Mouse (Mus musculus): ENCODE results near the gene Tctex1d1. TPM values are rescaled to one million over a fixed set of nuclear protein-coding genes. Genes with fewer than 3 reads are reported as not detected.

The Tctex1d1 gene
- polyA plus RNA-seq (2015; fragmentation: Nextera tagmentation; extraction: Ambion mirVana) = 0.95 and 1.0 TPM in 2 replicates

DNA sequence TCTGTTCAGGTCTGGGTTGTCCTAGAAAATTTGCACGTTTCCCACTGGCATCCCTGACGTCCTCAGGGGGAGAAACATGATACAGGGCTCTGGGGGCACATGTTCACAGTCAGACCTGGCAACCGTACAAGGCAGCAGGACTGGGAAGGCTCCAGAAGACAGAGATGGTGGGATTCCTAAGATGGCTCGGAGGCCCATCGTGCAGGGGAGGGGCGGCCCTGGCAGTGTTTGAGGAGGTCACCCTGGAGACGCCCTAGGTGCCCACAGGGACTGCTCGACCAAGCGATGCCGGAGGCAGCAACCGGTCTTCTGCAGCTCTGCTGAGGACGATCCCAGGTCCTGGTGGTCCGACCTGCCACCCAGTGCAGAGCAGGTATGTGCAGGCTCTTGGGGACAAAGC is at the start of gene Tctex1d1:
Gene Tctex1d1, plus strand, starts transcription at position 167 of the 400 bp plus-strand sequence.
- no peak within 1 kb of the TSS for H3K27ac ChIP-seq (ENCODE audit: low read length)
- peak within 1 kb of the TSS; percentile 42; the same call in 1 of the 2 replicates for H3K9ac ChIP-seq (ENCODE audit: low read depth, low read length)
- WGBS = 4% methylated on average over 13 of the region's 13 CpGs
- H3K4me1 ChIP-seq (ENCODE audit: control insufficient read depth, insufficient read depth, low read length) = peaks cover 4% of the 10 kb centered on the region; the same call in 1 of the 2 replicates
- peak within 1 kb of the TSS; percentile 33 for H3K4me3 ChIP-seq (ENCODE audit: low read length)
- ATAC-seq = peak; percentile 42
- H3K9me3 ChIP-seq (ENCODE audit: control insufficient read depth, low read length) = no peaks in the 10 kb centered on the region
- H3K27me3 ChIP-seq (replicated peaks; ENCODE audit: control insufficient read depth, insufficient read depth, low read length) = peaks cover 6% of the 10 kb centered on the region; the same call in 1 of the 2 replicates
- H3K36me3 ChIP-seq (ENCODE audit: control insufficient read depth, insufficient read depth, low read length) = no peaks in the 10 kb centered on the region
- H3K4me2 ChIP-seq (ENCODE audit: low read depth, low read length) = peak within 1 kb of the TSS; percentile 54

DNA sequence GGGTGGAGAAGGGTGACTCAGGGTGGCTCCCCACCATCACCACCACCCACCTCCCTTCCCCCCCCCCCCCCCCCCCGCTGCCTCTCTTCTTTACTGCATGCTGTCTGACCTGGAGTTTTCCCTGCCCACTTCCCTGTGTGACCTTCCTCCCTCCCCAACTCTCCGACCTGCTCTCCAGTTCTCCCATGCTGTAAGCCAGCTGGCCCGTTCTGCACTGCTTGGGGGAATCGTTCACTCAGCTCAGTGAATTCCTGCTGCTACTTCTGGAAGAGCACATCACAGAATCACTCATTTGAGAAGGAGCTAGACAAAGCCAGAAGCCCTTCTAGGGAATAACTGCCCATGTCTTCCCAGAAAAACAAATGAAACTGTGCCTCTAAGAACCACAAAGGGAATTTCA is 48.9 kb upstream of the Tctex1d1 start:
- Histone ChIP-seq H3K9ac (ENCODE audit: low read depth, low read length) (no peak overlapping the region), H3K4me3 (ENCODE audit: low read length) (no peak overlapping the region), H3K4me1 (ENCODE audit: control insufficient read depth, insufficient read depth, low read length) (no peaks in the 10 kb centered on the region), H3K27ac (ENCODE audit: low read length) (no peak overlapping the region), H3K27me3 (replicated peaks; ENCODE audit: control insufficient read depth, insufficient read depth, low read length) (no peaks in the 10 kb centered on the region), H3K9me3 (ENCODE audit: control insufficient read depth, low read length) (no peaks in the 10 kb centered on the region), H3K36me3 (ENCODE audit: control insufficient read depth, insufficient read depth, low read length) (no peaks in the 10 kb centered on the region), H3K4me2 (ENCODE audit: low read depth, low read length) (no peak overlapping the region)
- 40% methylated on average over 3 of the region's 4 CpGs for WGBS
- no peak for ATAC-seq

DNA sequence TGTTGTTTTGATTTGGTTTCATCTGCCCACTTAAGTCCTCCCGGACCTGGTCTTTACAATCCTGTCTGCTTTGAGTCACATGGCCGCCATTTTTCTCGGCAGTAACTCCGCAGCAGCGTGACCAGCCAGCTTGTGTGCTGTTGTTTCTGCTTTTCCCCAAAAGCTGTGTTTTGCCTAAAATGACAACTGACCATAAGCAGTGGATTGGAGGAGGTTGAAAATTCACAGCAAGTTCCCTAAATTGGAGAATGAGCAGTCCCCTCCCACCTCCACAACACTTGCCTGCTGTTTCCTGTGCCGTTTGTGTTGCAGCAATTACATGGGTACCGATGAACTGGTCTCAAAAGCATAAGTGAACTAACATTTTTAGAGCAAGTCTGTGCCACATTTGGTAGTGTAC is 47.7 kb upstream of the Tctex1d1 start:
- no peak overlapping the region for H3K27ac ChIP-seq (ENCODE audit: low read length)
- no peak overlapping the region for H3K9ac ChIP-seq (ENCODE audit: low read depth, low read length)
- no peak overlapping the region for H3K4me3 ChIP-seq (ENCODE audit: low read length)
- H3K36me3 ChIP-seq (ENCODE audit: control insufficient read depth, insufficient read depth, low read length) = no peaks in the 10 kb centered on the region
- H3K4me1 ChIP-seq (ENCODE audit: control insufficient read depth, insufficient read depth, low read length) = no peaks in the 10 kb centered on the region
- no peaks in the 10 kb centered on the region for H3K9me3 ChIP-seq (ENCODE audit: control insufficient read depth, low read length)
- WGBS = 73% methylated on average over 7 of the region's 7 CpGs
- no peaks in the 10 kb centered on the region for H3K27me3 ChIP-seq (replicated peaks; ENCODE audit: control insufficient read depth, insufficient read depth, low read length)
- H3K4me2 ChIP-seq (ENCODE audit: low read depth, low read length) = no peak overlapping the region
- ATAC-seq = no peak

DNA sequence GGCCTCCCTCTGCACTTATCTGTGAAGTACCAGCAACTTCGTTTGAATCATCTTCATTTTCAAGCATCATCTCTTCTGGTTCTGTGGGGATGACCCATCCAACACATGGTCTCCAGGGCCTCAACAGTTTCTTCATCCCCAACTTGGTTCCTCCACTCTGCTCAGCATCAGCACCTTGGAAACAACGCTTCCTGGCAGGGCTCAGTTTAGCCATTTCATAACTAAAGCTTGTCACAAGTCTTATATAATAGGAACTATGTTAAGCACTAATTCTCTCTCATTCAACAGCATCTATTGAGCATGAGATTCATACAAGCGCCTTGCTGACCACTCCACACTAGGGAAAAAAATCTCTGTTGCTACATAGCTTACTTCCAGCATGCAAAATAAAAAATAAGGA is 38.1 kb upstream of the Tctex1d1 start:
- WGBS = 80% methylated on average over 3 of the region's 3 CpGs
- Histone ChIP-seq H3K4me2 (ENCODE audit: low read depth, low read length) (no peak overlapping the region), H3K4me1 (ENCODE audit: control insufficient read depth, insufficient read depth, low read length) (no peaks in the 10 kb centered on the region), H3K36me3 (ENCODE audit: control insufficient read depth, insufficient read depth, low read length) (no peaks in the 10 kb centered on the region), H3K9me3 (ENCODE audit: control insufficient read depth, low read length) (no peaks in the 10 kb centered on the region), H3K4me3 (ENCODE audit: low read length) (no peak overlapping the region), H3K9ac (ENCODE audit: low read depth, low read length) (no peak overlapping the region), H3K27me3 (replicated peaks; ENCODE audit: control insufficient read depth, insufficient read depth, low read length) (no peaks in the 10 kb centered on the region), H3K27ac (ENCODE audit: low read length) (no peak overlapping the region)
- ATAC-seq = no peak

DNA sequence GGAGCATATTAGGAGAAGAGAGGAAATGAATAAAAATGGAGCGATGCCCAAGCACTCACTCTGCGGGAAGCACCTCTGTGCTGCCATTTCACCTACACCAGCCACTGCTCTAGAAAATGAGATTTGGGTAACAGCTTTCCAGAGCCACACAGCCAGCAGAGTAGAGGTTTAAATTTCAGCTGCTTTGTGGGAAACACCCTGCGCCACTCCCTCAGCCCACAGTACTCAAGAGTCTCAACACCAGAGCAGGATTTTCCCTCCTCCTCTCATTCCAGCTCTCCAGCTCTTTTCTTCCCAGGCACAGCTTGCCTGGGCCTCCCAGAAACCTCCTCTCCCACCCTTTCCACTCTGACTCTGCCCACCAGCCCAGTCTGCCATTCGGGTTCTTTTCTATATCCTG is 37.7 kb upstream of the Tctex1d1 start:
- Histone ChIP-seq H3K9me3 (ENCODE audit: control insufficient read depth, low read length) (no peaks in the 10 kb centered on the region), H3K4me2 (ENCODE audit: low read depth, low read length) (no peak overlapping the region), H3K36me3 (ENCODE audit: control insufficient read depth, insufficient read depth, low read length) (no peaks in the 10 kb centered on the region), H3K4me1 (ENCODE audit: control insufficient read depth, insufficient read depth, low read length) (no peaks in the 10 kb centered on the region), H3K27ac (ENCODE audit: low read length) (no peak overlapping the region), H3K27me3 (replicated peaks; ENCODE audit: control insufficient read depth, insufficient read depth, low read length) (no peaks in the 10 kb centered on the region), H3K9ac (ENCODE audit: low read depth, low read length) (no peak overlapping the region), H3K4me3 (ENCODE audit: low read length) (no peak overlapping the region)
- ATAC-seq = no peak
- 89% methylated on average over 4 of the region's 4 CpGs for WGBS

DNA sequence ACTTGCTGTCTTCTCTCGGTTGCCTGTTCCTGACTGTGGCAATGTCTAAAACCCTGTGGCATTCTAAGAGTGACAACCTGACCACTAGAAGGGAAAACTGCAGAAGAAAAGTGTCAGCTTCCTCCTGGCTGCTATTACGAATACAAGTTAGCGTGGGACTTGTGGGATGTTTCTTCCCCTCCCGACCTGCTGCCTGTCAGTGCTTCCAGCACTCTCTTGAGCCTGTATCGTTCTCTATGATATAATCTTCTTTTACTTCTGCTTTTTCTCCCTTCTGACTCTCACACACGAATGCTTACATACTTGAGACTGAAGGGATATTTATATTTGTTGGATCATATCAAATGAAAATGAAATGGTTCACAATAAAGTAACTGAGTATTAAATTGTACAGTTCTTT is 34.1 kb upstream of the Tctex1d1 start:
- Histone ChIP-seq H3K9ac (ENCODE audit: low read depth, low read length) (no peak overlapping the region), H3K27me3 (replicated peaks; ENCODE audit: control insufficient read depth, insufficient read depth, low read length) (no peaks in the 10 kb centered on the region), H3K27ac (ENCODE audit: low read length) (no peak overlapping the region), H3K4me3 (ENCODE audit: low read length) (no peak overlapping the region), H3K36me3 (ENCODE audit: control insufficient read depth, insufficient read depth, low read length) (no peaks in the 10 kb centered on the region), H3K9me3 (ENCODE audit: control insufficient read depth, low read length) (no peaks in the 10 kb centered on the region), H3K4me2 (ENCODE audit: low read depth, low read length) (no peak overlapping the region), H3K4me1 (ENCODE audit: control insufficient read depth, insufficient read depth, low read length) (no peaks in the 10 kb centered on the region)
- WGBS = 64% methylated on average over 6 of the region's 6 CpGs
- no peak for ATAC-seq

DNA sequence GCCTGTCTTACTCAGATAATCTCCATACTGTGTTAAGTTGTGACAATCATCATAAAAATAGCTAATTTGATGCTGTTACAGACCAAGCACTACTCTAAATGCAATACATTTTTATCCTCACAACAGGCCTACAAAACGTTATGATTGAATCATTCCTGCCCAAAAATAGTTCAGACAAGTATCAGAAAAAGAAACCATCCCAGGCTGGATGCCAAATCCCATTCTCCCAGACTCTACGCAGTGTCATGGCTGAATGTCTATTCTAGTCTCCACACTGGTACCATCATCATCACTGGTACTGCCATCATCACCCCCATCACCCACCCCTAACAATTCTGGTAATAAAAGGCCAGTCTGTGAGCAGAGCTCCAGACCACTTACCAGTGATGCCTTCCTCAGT is 25.9 kb upstream of the Tctex1d1 start:
- Histone ChIP-seq H3K27me3 (replicated peaks; ENCODE audit: control insufficient read depth, insufficient read depth, low read length) (no peaks in the 10 kb centered on the region), H3K9ac (ENCODE audit: low read depth, low read length) (no peak overlapping the region), H3K36me3 (ENCODE audit: control insufficient read depth, insufficient read depth, low read length) (no peaks in the 10 kb centered on the region), H3K4me2 (ENCODE audit: low read depth, low read length) (no peak overlapping the region), H3K27ac (ENCODE audit: low read length) (no peak overlapping the region), H3K4me3 (ENCODE audit: low read length) (no peak overlapping the region), H3K4me1 (ENCODE audit: control insufficient read depth, insufficient read depth, low read length) (no peaks in the 10 kb centered on the region), H3K9me3 (ENCODE audit: control insufficient read depth, low read length) (no peaks in the 10 kb centered on the region)
- 72% methylated on average over 2 of the region's 2 CpGs for WGBS
- ATAC-seq = no peak

DNA sequence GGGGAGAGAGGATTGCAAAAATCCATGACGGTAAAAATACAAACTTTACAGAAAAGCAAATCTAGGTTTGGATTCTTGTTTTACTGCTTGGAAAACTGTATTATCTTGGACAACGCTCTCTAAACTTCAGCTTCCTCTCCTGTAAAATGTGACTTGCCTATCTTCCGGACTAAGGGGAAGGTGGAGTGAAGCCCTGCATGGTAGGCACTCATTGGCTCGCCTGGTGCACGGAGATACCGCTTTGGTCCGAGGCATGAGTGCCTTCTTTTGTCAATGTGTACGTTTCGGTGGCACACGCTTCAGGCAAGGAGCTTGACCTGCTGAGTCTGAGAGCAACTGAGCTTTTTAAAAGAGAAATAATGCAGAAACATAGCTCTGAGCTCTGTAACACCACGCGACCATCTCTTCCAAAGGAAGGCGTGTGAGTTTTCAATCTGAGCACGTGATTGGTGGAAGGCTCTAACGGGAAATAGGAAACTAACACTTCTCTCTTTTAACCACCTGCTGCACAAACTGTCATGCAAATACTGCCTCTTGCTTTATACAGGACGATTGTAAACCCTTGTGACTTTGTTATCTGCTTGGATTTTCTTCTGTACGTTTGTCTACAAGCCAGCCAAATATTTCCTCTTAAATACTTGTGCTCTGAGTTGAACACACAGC is 23.0 kb upstream of the Tctex1d1 start:
- Histone ChIP-seq H3K4me2 (ENCODE audit: low read depth, low read length) (no peak overlapping the region), H3K27me3 (replicated peaks; ENCODE audit: control insufficient read depth, insufficient read depth, low read length) (no peaks in the 10 kb centered on the region), H3K9ac (ENCODE audit: low read depth, low read length) (no peak overlapping the region), H3K4me1 (ENCODE audit: control insufficient read depth, insufficient read depth, low read length) (no peaks in the 10 kb centered on the region), H3K27ac (ENCODE audit: low read length) (no peak overlapping the region), H3K36me3 (ENCODE audit: control insufficient read depth, insufficient read depth, low read length) (no peaks in the 10 kb centered on the region), H3K4me3 (ENCODE audit: low read length) (no peak overlapping the region), H3K9me3 (ENCODE audit: control insufficient read depth, low read length) (no peaks in the 10 kb centered on the region)
- no peak for ATAC-seq
- WGBS = 67% methylated on average over 17 of the region's 17 CpGs

DNA sequence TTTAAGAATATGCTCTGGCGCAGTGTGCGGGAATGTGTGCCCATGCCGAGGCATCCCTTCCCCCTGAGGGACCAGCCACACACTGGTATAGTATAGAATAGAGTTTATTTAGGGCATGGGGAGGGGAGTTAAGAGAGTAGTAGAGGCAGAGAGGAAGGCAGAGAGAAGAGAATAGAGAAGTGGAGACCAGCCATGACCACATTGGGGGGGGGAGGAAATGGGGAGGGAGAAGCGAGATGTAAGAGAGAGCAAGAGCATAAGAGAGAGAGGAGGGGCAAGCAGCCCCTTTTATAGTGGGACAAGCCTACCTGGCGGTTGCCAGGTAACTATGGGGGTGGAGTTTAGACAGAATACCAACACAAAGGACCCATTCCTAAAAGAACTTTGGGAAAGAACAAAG is 19.0 kb upstream of the Tctex1d1 start:
- Histone ChIP-seq H3K27ac (ENCODE audit: low read length) (no peak overlapping the region), H3K9ac (ENCODE audit: low read depth, low read length) (no peak overlapping the region), H3K9me3 (ENCODE audit: control insufficient read depth, low read length) (no peaks in the 10 kb centered on the region), H3K36me3 (ENCODE audit: control insufficient read depth, insufficient read depth, low read length) (no peaks in the 10 kb centered on the region), H3K4me1 (ENCODE audit: control insufficient read depth, insufficient read depth, low read length) (no peaks in the 10 kb centered on the region), H3K27me3 (replicated peaks; ENCODE audit: control insufficient read depth, insufficient read depth, low read length) (no peaks in the 10 kb centered on the region), H3K4me2 (ENCODE audit: low read depth, low read length) (no peak overlapping the region), H3K4me3 (ENCODE audit: low read length) (no peak overlapping the region)
- 84% methylated on average over 5 of the region's 5 CpGs for WGBS
- ATAC-seq = no peak

DNA sequence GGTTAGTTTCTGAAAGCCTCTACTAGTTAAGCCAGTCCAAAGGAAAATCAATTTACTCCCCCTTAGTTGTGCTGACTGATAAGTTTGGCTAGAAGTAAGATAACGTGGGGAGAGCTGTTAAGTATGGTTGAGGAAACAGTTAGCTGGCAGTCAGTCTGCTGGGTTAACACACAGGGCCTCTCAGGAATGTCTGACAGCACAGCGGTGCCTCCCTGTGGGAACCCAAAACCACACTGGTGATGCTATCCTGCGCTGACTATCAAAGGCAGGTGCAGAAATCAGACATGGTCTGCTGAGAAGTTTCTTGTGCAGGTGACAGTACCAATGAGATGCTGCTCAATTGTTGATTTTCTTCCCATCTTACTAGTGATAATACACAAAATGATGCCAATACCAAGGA is 14.2 kb upstream of the Tctex1d1 start:
- Histone ChIP-seq H3K4me1 (ENCODE audit: control insufficient read depth, insufficient read depth, low read length) (no peaks in the 10 kb centered on the region), H3K9ac (ENCODE audit: low read depth, low read length) (no peak overlapping the region), H3K4me2 (ENCODE audit: low read depth, low read length) (no peak overlapping the region), H3K27ac (ENCODE audit: low read length) (no peak overlapping the region), H3K36me3 (ENCODE audit: control insufficient read depth, insufficient read depth, low read length) (no peaks in the 10 kb centered on the region), H3K9me3 (ENCODE audit: control insufficient read depth, low read length) (no peaks in the 10 kb centered on the region), H3K27me3 (replicated peaks; ENCODE audit: control insufficient read depth, insufficient read depth, low read length) (no peaks in the 10 kb centered on the region), H3K4me3 (ENCODE audit: low read length) (no peak overlapping the region)
- no peak for ATAC-seq
- 61% methylated on average over 3 of the region's 3 CpGs for WGBS
